Comparison of ENCODE assay signal across 30 mouse cellular contexts in the genomic region with DNA sequence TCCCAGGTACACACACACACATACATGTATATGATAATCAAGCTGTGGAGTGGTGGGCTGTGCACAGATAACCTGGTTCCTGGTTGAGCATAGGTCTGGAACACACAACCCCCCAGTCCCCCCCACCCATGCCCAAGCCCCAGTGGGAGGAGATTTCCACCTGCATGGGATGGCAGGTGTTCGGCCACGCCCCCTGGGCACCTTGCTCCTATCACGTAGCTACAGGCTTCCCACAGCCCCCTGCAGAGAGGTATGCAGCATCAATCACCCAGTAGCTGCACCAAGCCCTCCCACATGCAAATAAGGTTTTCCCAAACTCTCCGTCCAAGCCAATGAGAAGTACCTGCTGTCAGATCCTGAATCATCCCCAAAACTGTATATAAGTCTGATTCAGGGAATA. TPM values are rescaled to one million over a fixed set of nuclear protein-coding genes. Genes with fewer than 3 reads are reported as not detected.
DNase-seq lines count a peak whose midpoint lies in the region; ATAC-seq lines count a peak whose summit lies in the region.
"Had no signal": no experiment of that assay in that cellular context is flagged by ENCODE, and none has a peak within 500 bp of the region (broad histone marks: within the 10 kb centered on the region; RNA-seq: fewer than 3 reads in every experiment).

No protein-coding gene starts in this region.

- no peak overlapping the region for H3K4me3 ChIP-seq in liver, embryonic 12.5 days
- H3K4me3 ChIP-seq: embryonic facial prominence, embryonic 12.5 days; embryonic facial prominence, embryonic 15.5 days; forebrain, embryonic 12.5 days; forebrain, embryonic 15.5 days; hindbrain, embryonic 13.5 days; intestine, embryonic 15.5 days had no signal

- peak; percentile 30 for DNase-seq in heart, adult 11 months
- DNase-seq in heart, adult 8-10 months (ENCODE audit: low spot score), result no peak
- no peak for DNase-seq in liver
- peak; percentile 23 for DNase-seq in ES-CJ7 (ENCODE audit: low read depth, low spot score)
- DNase-seq in ZHBTc4 (ENCODE audit: low read depth, low spot score), result peak; percentile 58
- no peak for DNase-seq in heart, adult 9 months (ENCODE audit: low spot score in 2 of 2)
- DNase-seq: adrenal gland, postnatal 10 days; adrenal gland, postnatal 36 days; B cell, adult 2 months; cerebellum, adult 18-20 months; cerebellum, adult 9-10 months; cerebellum, postnatal 14 days; gastrocnemius, postnatal 14 days; heart, adult 18-20 months had no signal

- H3K36me3 ChIP-seq in liver, embryonic 12.5 days, result peaks cover 57% of the 10 kb centered on the region

- H3K9ac ChIP-seq in liver, embryonic 12.5 days, result no peak overlapping the region
- H3K9ac ChIP-seq: embryonic facial prominence, embryonic 12.5 days; embryonic facial prominence, embryonic 15.5 days; forebrain, embryonic 12.5 days; forebrain, embryonic 15.5 days; hindbrain, embryonic 13.5 days; intestine, embryonic 15.5 days had no signal

- no peak overlapping the region for H3K4me2 ChIP-seq in liver, embryonic 12.5 days
- H3K4me2 ChIP-seq: embryonic facial prominence, embryonic 12.5 days; embryonic facial prominence, embryonic 15.5 days; forebrain, embryonic 12.5 days; forebrain, embryonic 15.5 days; heart, embryonic 11.5 days; hindbrain, embryonic 13.5 days; intestine, embryonic 15.5 days had no signal

- peak; percentile 22 for ATAC-seq in liver, embryonic 12.5 days
- no peak for ATAC-seq in megakaryocyte-erythroid progenitor cell, adult 5-6 weeks (replicated peaks; ENCODE audit: low FRiP score, low TSS enrichment, poor library complexity, severe bottlenecking)
- ATAC-seq: forebrain, embryonic 15.5 days; hindbrain, embryonic 16.5 days; intestine, embryonic 15.5 days had no signal

- H3K27me3 ChIP-seq in liver, embryonic 12.5 days (replicated peaks), result no peaks in the 10 kb centered on the region
- H3K27me3 ChIP-seq: embryonic facial prominence, embryonic 12.5 days; embryonic facial prominence, embryonic 15.5 days; forebrain, embryonic 12.5 days; forebrain, embryonic 15.5 days; hindbrain, embryonic 13.5 days; intestine, embryonic 15.5 days had no signal

- no peak overlapping the region for H3K27ac ChIP-seq in liver, embryonic 12.5 days
- H3K27ac ChIP-seq: embryonic facial prominence, embryonic 12.5 days; embryonic facial prominence, embryonic 15.5 days; forebrain, embryonic 12.5 days; forebrain, embryonic 15.5 days; hindbrain, embryonic 13.5 days; intestine, embryonic 15.5 days had no signal

- no peaks in the 10 kb centered on the region for H3K9me3 ChIP-seq in liver, embryonic 12.5 days (replicated peaks)
- H3K9me3 ChIP-seq: embryonic facial prominence, embryonic 12.5 days; embryonic facial prominence, embryonic 15.5 days; forebrain, embryonic 12.5 days; forebrain, embryonic 15.5 days; hindbrain, embryonic 13.5 days; intestine, embryonic 15.5 days had no signal

- H3K4me1 ChIP-seq in liver, embryonic 12.5 days, result no peaks in the 10 kb centered on the region
- H3K4me1 ChIP-seq: embryonic facial prominence, embryonic 12.5 days; embryonic facial prominence, embryonic 15.5 days; forebrain, embryonic 15.5 days; hindbrain, embryonic 13.5 days; intestine, embryonic 15.5 days had no signal

- 78% methylated on average over 4 of the region's 4 CpGs for WGBS in liver, embryonic 12.5 days (ENCODE audit: insufficient replicate concordance)

RNA-seq across cellular contexts. Expression of gene Slc6a3, which starts 19.7 kb away (rescaled TPM):
- total RNA-seq in heart, adult 8-10 months (2022), result not detected
- polyA plus RNA-seq in liver, embryonic 12.5 days (2016; fragmentation: Nextera tagmentation; extraction: Ambion mirVana), result 0.97 and 1.3 TPM in 2 replicates
- total RNA-seq in megakaryocyte-erythroid progenitor cell, adult 5-6 weeks (2014; fragmentation: Nextera tagmentation), result not detected in 2 replicates
- total RNA-seq in megakaryocyte-erythroid progenitor cell, adult 5-6 weeks (2017), result not detected in 2 replicates
- total RNA-seq: adrenal gland, postnatal 10 days; adrenal gland, postnatal 36 days; CH12.LX; gastrocnemius, adult 18-20 months; gastrocnemius, postnatal 14 days; gastrocnemius, postnatal 4 days; heart, adult 18-20 months; heart, postnatal 25 days; hematopoietic stem cell, adult 5-6 weeks had no signal
- polyA plus RNA-seq: heart, embryonic 11.5 days; heart, postnatal 0 days had no signal

RNA-seq across cellular contexts. Expression of gene Lpcat1, which starts 49.9 kb away (rescaled TPM):
- 1 to 10 TPM; 6.8 to 9.6 (median 7.5) TPM for total RNA-seq in heart, adult 8-10 months (2022)
- polyA plus RNA-seq in liver, embryonic 12.5 days (2016; fragmentation: Nextera tagmentation; extraction: Ambion mirVana), result 108 and 113 TPM in 2 replicates
- 46.7 and 50.6 TPM in 2 replicates for total RNA-seq in megakaryocyte-erythroid progenitor cell, adult 5-6 weeks (2014; fragmentation: Nextera tagmentation)
- total RNA-seq in megakaryocyte-erythroid progenitor cell, adult 5-6 weeks (2017), result 19.3 and 32.4 TPM in 2 replicates

Comparison
In these comparisons a context has a peak if more than half of its experiments do, and no peak if none do; other contexts are left out.
1. DNase-seq: peak in heart, adult 11 months (single experiment), ES-CJ7 (single experiment) and ZHBTc4 (single experiment); none in heart, adult 8-10 months (single experiment), liver (single experiment) and heart, adult 9 months (0 of 2).